Mouse (Mus musculus): Measurements from ENCODE around the gene Ank3. TPM values are rescaled to one million over a fixed set of nuclear protein-coding genes. Genes with fewer than 3 reads are reported as not detected.

The Ank3 gene
- total and polyA plus RNA-seq, 3 experiments = 3.2 to 6.7 TPM; not detected in 1

DNA sequence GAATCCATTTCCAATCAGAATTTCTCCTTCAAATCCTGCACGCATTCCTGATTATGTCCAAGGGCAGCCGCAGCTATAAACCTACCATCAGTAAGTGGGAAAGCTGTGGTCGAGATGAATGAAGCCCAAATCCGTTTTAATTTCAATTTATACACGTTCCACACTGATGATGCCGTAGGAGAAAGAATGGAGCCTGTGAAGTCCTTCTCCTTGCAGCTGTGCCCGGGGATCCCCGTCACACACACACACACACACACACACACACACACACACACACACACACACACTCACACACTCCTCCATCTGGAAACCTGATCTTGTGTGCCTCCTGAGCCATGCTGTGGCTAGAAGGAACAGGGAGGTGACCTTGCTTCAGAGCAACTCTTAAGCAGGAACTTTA lies 412.2 kb downstream of the Ank3 start (continued):
- TF ChIP-seq CHD1 (IDR thresholded peaks at IDR 0.05; ENCODE audit: low read depth, low read length) (no peak), GATA1 (IDR thresholded peaks at IDR 0.05; ENCODE audit: low read depth, low read length) (no peak), SMC3 (IDR thresholded peaks at IDR 0.05; ENCODE audit: low read depth, low read length) (no peak)

DNA sequence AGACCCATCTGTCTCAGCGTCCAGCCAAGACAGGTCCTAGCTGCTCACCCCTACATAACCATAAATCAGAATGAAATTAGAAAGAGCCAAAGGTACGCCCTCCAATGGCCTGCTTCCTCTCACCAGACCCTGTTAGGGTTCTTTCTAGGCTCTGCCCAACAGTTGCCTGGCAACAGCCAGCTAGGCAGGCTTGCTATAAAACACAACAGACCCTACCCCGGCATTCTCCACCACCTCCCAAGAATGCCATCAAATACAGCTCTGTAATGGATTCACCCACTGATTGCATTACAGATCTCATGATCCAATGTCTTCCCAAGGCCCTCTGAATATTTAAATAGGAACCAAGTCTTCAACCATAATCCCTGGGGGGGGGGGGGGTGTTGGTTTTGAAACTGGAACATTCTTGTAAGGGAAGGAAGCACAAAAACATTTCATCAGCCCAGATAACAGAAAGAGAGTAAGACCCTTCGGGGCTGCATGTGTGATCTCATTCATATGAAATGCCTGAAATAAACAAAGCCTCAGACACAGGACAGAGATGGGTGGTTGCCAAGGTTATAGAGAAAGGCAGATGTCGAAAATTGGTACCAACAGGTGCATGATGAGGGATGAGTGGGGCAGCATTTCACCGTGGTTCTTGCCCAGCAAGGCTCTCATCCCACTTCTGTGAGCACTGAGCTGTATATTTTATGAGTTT lies 415.4 kb downstream of the Ank3 start:
- H3K27ac ChIP-seq (ENCODE audit: control insufficient read depth, low read depth, low read length) = no peak overlapping the region
- H3K4me3 ChIP-seq (ENCODE audit: control insufficient read depth in 1 of 2, insufficient read depth in 1 of 2, low read depth in 2 of 2, low read length in 2 of 2) = no peak overlapping the region
- no peaks in the 10 kb centered on the region for H3K4me1 ChIP-seq (ENCODE audit: control insufficient read depth in 1 of 2, insufficient read depth in 2 of 2, low read length in 2 of 2)
- TF ChIP-seq ZKSCAN1 (IDR thresholded peaks at IDR 0.05; ENCODE audit: low read depth, low read length) (no peak), MAX (IDR thresholded peaks at IDR 0.05; ENCODE audit: low read length) (no peak), TCF12 (IDR thresholded peaks at IDR 0.05; ENCODE audit: low read depth, low read length) (no peak), MEF2A (IDR thresholded peaks at IDR 0.05; ENCODE audit: extremely low read depth, insufficient replicate concordance, low read depth, low read length, poor library complexity, severe bottlenecking) (no peak), ZMIZ1 (IDR thresholded peaks at IDR 0.05; ENCODE audit: low read depth, low read length) (no peak), CTCF (IDR thresholded peaks at IDR 0.05 in 2 of 3, conservative IDR thresholded peaks at IDR 0.05 in 1 of 3; ENCODE audit: control insufficient read depth in 1 of 3, insufficient read depth in 1 of 3, low read depth in 2 of 3, low read length in 3 of 3, poor library complexity in 1 of 3, severe bottlenecking in 1 of 3) (no peak), ETS1 (IDR thresholded peaks at IDR 0.05; ENCODE audit: low read depth, low read length) (no peak), GABPA (IDR thresholded peaks at IDR 0.05; ENCODE audit: low read depth, low read length) (no peak), USF2 (IDR thresholded peaks at IDR 0.05; ENCODE audit: borderline replicate concordance in 1 of 2, insufficient read depth in 1 of 2, low read depth in 1 of 2, low read length in 2 of 2) (no peak), CHD2 (IDR thresholded peaks at IDR 0.05; ENCODE audit: low read length) (no peak), ZC3H11A (IDR thresholded peaks at IDR 0.05; ENCODE audit: low read depth, low read length) (no peak), RCOR1 (IDR thresholded peaks at IDR 0.05; ENCODE audit: low read depth, low read length) (no peak), CHD1 (IDR thresholded peaks at IDR 0.05; ENCODE audit: low read depth, low read length) (no peak), E2F4 (IDR thresholded peaks at IDR 0.05; ENCODE audit: borderline replicate concordance, low read depth, low read length) (no peak), POLR2A (IDR thresholded peaks at IDR 0.05; ENCODE audit: control insufficient read depth in 1 of 2, insufficient read depth in 1 of 2, low read depth in 1 of 2, low read length in 2 of 2, poor library complexity in 1 of 2) (no peak)
- H3K27me3 ChIP-seq (ENCODE audit: control insufficient read depth in 1 of 2, insufficient read depth in 2 of 2, low read length in 2 of 2) = no peaks in the 10 kb centered on the region; a peak in 1 of 4 replicates
- no peak for DNase-seq (ENCODE audit: low read depth, low spot score)
- no peaks in the 10 kb centered on the region for H3K36me3 ChIP-seq (ENCODE audit: control insufficient read depth in 1 of 2, insufficient read depth in 2 of 2, low read length in 2 of 2)
- no peak overlapping the region for H3K9ac ChIP-seq (ENCODE audit: control insufficient read depth, low read depth, low read length, poor library complexity, severe bottlenecking)
- H3K9me3 ChIP-seq (replicated peaks; ENCODE audit: insufficient read depth, low read length) = no peaks in the 10 kb centered on the region
- H3K79me2 ChIP-seq (ENCODE audit: control insufficient read depth, insufficient read depth, low read length, poor library complexity) = no peaks in the 10 kb centered on the region

DNA sequence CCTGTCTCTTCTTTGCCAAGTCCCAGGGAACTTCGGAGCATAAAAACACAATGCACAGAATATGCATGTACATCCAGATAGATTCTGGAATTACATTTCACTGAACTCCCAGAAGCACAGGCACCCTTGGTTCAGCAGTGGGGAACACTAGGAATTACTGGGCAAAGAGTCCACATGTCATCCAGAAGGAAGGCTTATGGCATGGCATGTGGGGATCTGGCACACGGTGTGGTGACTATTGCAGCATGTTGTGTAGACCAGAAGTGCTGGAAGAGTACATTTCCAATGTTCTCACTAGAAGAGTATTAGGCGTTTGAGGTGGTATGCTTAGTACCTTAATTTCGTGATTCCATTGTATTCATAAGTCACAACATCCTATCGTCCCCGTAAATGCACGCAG lies 422.7 kb downstream of the Ank3 start:
- Histone ChIP-seq H3K9me3 (replicated peaks; ENCODE audit: insufficient read depth, low read length) (no peaks in the 10 kb centered on the region), H3K27ac (ENCODE audit: control insufficient read depth, low read depth, low read length) (no peak overlapping the region)
- TF ChIP-seq RCOR1 (IDR thresholded peaks at IDR 0.05; ENCODE audit: low read depth, low read length) (no peak), CHD2 (IDR thresholded peaks at IDR 0.05; ENCODE audit: low read length) (no peak), MYB (IDR thresholded peaks at IDR 0.05; ENCODE audit: low read depth, low read length) (no peak)

More for the DNA sequence above, 422.7 kb downstream of the Ank3 start:
- H3K27me3 ChIP-seq (ENCODE audit: control insufficient read depth in 1 of 2, insufficient read depth in 2 of 2, low read length in 2 of 2) = no peaks in the 10 kb centered on the region; a peak in 1 of 4 replicates
- H3K9ac ChIP-seq (ENCODE audit: control insufficient read depth, low read depth, low read length, poor library complexity, severe bottlenecking) = no peak overlapping the region
- DNase-seq (ENCODE audit: low read depth, low spot score) = no peak
- no peaks in the 10 kb centered on the region for H3K4me1 ChIP-seq (ENCODE audit: control insufficient read depth in 1 of 2, insufficient read depth in 2 of 2, low read length in 2 of 2)
- H3K4me3 ChIP-seq (ENCODE audit: control insufficient read depth in 1 of 2, insufficient read depth in 1 of 2, low read depth in 2 of 2, low read length in 2 of 2) = no peak overlapping the region
- no peaks in the 10 kb centered on the region for H3K79me2 ChIP-seq (ENCODE audit: control insufficient read depth, insufficient read depth, low read length, poor library complexity)
- no peaks in the 10 kb centered on the region for H3K36me3 ChIP-seq (ENCODE audit: control insufficient read depth in 1 of 2, insufficient read depth in 2 of 2, low read length in 2 of 2)

Measured in MEL (cell line).